Mouse (Mus musculus) megakaryocyte, embryonic 14.5 days (primary cell): ENCODE measurements around the gene Armc2. TPM values are rescaled to one million over a fixed set of nuclear protein-coding genes. Genes with fewer than 3 reads are reported as not detected.

Experiments used
- H3K27me3 ChIP-seq: replicated peaks from 2 replicates; pipeline ENCODE3; 2012; ENCODE audit warnings: inconsistent platforms
- H3K36me3 ChIP-seq: replicated peaks from 2 replicates; pipeline ENCODE3; 2012; ENCODE audit warnings: low read length, inconsistent platforms, mixed read lengths
- H3K4me1 ChIP-seq: 2 replicates; pipeline ENCODE4 v1.6.1; 2012; ENCODE audit warnings: inconsistent platforms
- H3K4me3 ChIP-seq: replicated peaks from 2 replicates; pipeline ENCODE3; 2012; ENCODE audit warnings: moderate library complexity, mild to moderate bottlenecking, inconsistent platforms
- H3K9me3 ChIP-seq: 2 replicates; pipeline ENCODE4 v1.6.1; 2012; ENCODE audit warnings: inconsistent platforms
- FLI1 ChIP-seq: IDR thresholded peaks from 2 replicates; pipeline ENCODE4 v1.6.1; 2012; ENCODE audit warnings: low read length, inconsistent platforms, mixed read lengths
- GATA1 ChIP-seq: IDR thresholded peaks from 3 replicates; pipeline ENCODE4 v1.6.1; 2012; ENCODE audit warnings: mixed read lengths, low read length, inconsistent platforms, borderline replicate concordance
- polyA plus RNA-seq: library from polyadenylated mRNA; stranded (reverse); fragments of >175 nt; gene quantifications from 2 replicates; pipeline ENCODE4 v1.2.3, GENCODE M21; 2012; ENCODE audit warnings: low replicate concordance; ENCODE audit not compliant: insufficient read depth

Gene Armc2
- polyA plus RNA-seq, 1 experiment: 0.22 TPM

- TF ChIP-seq FLI1: no peak
- TF ChIP-seq GATA1: no peak
- Histone ChIP-seq H3K27me3 (peaks cover 2% of the 10 kb centered on the region), H3K9me3 (no peaks in the 10 kb centered on the region), H3K4me3 (peak overlapping the region; percentile 46), H3K36me3 (no peaks in the 10 kb centered on the region), H3K4me1 (peaks cover 43% of the 10 kb centered on the region)
Observed at GRCm38 (mm10) chr10:41980772-41981383, 37.4 kb downstream of the Armc2 start.

DNA sequence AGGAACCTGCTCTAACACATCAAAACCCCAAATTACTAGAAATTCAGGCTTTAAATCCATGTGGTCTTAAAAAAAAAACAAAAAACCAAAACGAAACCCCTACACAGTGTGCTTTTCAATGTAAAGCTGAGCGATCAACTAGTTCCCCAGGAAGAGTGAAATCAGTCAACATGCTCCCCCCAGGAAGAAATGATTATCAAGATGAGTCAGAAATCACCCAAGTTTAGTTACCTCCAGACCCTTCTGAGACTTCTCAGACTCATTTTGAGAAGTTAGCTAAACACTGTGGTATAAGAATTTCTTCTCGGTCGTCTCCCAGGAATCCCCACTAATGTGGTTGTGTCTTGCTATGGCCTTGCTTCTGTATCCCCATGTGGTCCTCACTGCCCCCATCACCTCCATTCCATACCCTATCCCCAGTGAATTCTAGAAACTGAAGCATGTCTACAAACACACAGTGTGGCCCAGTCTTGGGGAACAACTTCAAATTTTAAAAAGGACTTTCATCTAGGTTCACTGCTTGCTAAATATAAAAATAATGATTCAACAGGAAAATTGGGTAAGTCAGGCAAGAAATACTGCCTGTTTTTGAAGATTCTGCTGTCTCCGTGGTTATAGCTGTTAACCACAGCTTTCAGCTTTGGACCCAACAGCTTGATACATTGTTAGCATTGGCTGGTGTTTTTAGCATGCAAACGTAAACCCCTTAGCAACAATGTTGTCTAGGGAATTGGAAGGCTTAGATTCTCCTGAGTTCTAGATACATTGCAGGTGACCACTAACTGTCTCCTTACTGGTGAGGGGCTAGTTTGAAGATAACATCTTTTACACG, 39.6 kb downstream of the Armc2 start:
- no peaks in the 10 kb centered on the region for H3K9me3 ChIP-seq
- no peak overlapping the region for H3K4me3 ChIP-seq
- no peaks in the 10 kb centered on the region for H3K27me3 ChIP-seq
- H3K4me1 ChIP-seq: peaks cover 56% of the 10 kb centered on the region
- H3K36me3 ChIP-seq: no peaks in the 10 kb centered on the region
- no peak for TF ChIP-seq FLI1
- TF ChIP-seq GATA1: no peak

DNA sequence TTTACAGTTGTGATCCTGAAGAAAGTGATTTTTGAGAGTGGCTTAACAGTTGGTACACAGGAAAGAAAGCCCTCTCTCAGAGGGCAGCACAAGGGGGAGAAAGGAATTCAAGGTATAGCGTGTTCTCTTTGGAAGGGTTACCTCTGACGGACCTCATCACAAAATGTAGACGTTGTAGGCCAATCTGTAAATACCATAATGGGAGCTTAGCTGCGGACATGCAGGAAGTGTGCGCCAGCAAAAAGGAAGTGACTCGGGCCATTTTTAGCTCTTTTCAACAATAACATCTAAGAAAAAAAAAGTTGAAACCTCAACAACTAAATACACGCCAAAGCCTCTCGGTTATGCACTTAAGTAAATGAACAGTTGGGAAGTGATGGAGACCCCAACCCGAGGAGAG, 45.6 kb downstream of the Armc2 start:
- peaks cover 55% of the 10 kb centered on the region for H3K4me1 ChIP-seq
- no peaks in the 10 kb centered on the region for H3K27me3 ChIP-seq
- no peak for TF ChIP-seq FLI1
- H3K9me3 ChIP-seq: no peaks in the 10 kb centered on the region
- H3K36me3 ChIP-seq: peaks cover 3% of the 10 kb centered on the region
- H3K4me3 ChIP-seq: peak overlapping the region; percentile 80

- H3K4me1 ChIP-seq: peaks cover 27% of the 10 kb centered on the region
- TF ChIP-seq GATA1: no peak
- no peak for TF ChIP-seq FLI1
- no peaks in the 10 kb centered on the region for H3K36me3 ChIP-seq
- no peaks in the 10 kb centered on the region for H3K9me3 ChIP-seq
- H3K4me3 ChIP-seq: no peak overlapping the region
- H3K27me3 ChIP-seq: no peaks in the 10 kb centered on the region
Observed at GRCm38 (mm10) chr10:41967915-41968635, 50.2 kb downstream of the Armc2 start.

- peaks cover 2% of the 10 kb centered on the region for H3K27me3 ChIP-seq
- no peaks in the 10 kb centered on the region for H3K36me3 ChIP-seq
- peaks cover 9% of the 10 kb centered on the region for H3K4me1 ChIP-seq
- H3K9me3 ChIP-seq: no peaks in the 10 kb centered on the region
- TF ChIP-seq FLI1 (no peak), GATA1 (no peak)
- H3K4me3 ChIP-seq: no peak overlapping the region
Observed at GRCm38 (mm10) chr10:41962725-41963124, 55.5 kb downstream of the Armc2 start.

- Histone ChIP-seq H3K4me3 (no peak overlapping the region), H3K4me1 (peaks cover 13% of the 10 kb centered on the region), H3K36me3 (no peaks in the 10 kb centered on the region), H3K27me3 (peaks cover 2% of the 10 kb centered on the region), H3K9me3 (no peaks in the 10 kb centered on the region)
- TF ChIP-seq FLI1 (no peak), GATA1 (no peak)
Observed at GRCm38 (mm10) chr10:41959808-41960207, 58.4 kb downstream of the Armc2 start.

DNA sequence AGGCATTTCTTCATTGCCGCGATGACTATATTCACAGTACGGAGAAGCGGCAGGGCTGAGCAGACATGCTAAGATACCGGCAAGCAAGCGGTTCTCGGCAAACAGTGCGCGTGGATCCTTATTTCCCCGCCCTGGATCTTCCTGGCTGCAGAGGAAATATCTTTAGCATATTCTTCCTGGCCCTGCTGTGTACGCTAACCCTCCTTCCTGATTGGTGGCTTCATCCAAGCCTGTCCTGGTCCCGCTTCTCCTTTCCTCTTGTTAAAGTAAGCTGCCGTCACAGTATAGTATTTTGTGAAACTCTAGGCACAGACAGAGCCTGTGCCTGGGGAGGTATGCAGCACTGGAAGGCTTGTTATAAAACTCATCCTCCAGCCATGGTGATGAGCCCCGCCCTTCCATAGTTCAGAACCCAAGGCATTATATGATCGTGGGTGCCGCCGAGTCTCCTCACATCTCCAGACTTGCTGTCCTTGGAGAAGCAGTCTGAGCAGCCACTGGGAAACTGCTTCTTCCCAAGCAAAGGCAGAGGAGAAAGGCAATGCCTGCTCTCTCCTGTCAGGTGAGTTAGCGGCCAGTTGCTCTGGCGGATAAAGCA, 59.5 kb downstream of the Armc2 start:
- peaks cover 2% of the 10 kb centered on the region for H3K27me3 ChIP-seq
- H3K9me3 ChIP-seq: no peaks in the 10 kb centered on the region
- no peaks in the 10 kb centered on the region for H3K36me3 ChIP-seq
- no peak for TF ChIP-seq FLI1
- no peak for TF ChIP-seq GATA1
- no peak overlapping the region for H3K4me3 ChIP-seq
- peaks cover 15% of the 10 kb centered on the region for H3K4me1 ChIP-seq

GRCm38 (mm10) chr10:41957421-41958225, 60.6 kb downstream of the Armc2 start:
- no peak for TF ChIP-seq FLI1
- no peak for TF ChIP-seq GATA1
- no peak overlapping the region for H3K4me3 ChIP-seq
- no peaks in the 10 kb centered on the region for H3K36me3 ChIP-seq
- H3K9me3 ChIP-seq: no peaks in the 10 kb centered on the region
- peaks cover 2% of the 10 kb centered on the region for H3K27me3 ChIP-seq
- H3K4me1 ChIP-seq: peaks cover 22% of the 10 kb centered on the region

- H3K4me3 ChIP-seq: no peak overlapping the region
Observed at GRCm38 (mm10) chr10:41953528-41953864, 64.7 kb downstream of the Armc2 start.

More at GRCm38 (mm10) chr10:41953528-41953864, 64.7 kb downstream of the Armc2 start:
- no peaks in the 10 kb centered on the region for H3K27me3 ChIP-seq
- no peaks in the 10 kb centered on the region for H3K36me3 ChIP-seq
- peaks cover 16% of the 10 kb centered on the region for H3K4me1 ChIP-seq
- H3K9me3 ChIP-seq: no peaks in the 10 kb centered on the region
- TF ChIP-seq FLI1 (no peak), GATA1 (no peak)
